Mouse (Mus musculus): ENCODE results near the gene Cblb. TPM values are rescaled to one million over a fixed set of nuclear protein-coding genes. Genes with fewer than 3 reads are reported as not detected.

The Cblb gene
- polyA plus RNA-seq, 1 experiment from 2014 or later, result 16.4 TPM

DNA sequence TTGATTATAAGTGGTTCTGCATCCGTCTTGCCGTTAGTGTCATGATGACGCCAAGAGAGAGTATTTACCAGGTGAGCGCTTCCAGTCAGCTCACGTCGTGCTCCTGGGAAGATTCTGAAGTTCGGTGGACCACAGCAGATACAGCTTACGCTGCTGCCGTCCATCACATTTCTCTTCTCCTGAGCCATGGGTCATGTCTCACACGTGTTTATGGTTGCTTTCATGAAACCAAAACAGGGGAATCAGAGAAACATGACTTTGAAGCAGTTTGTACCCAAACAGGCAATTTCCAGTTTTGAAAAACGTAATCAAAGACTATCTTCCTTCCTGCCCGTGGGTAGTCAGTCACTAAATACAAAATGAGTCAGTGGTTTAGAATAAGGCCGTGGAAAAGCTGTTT is 112.1 kb downstream of the Cblb start:
- H3K4me1 ChIP-seq, result no peaks in the 10 kb centered on the region
- no peak overlapping the region for H3K4me2 ChIP-seq
- no peak for ATAC-seq (ENCODE audit: insufficient number of reproducible peaks, insufficient read depth, low FRiP score, low TSS enrichment, low read depth)
- no peaks in the 10 kb centered on the region for H3K27me3 ChIP-seq
- H3K27ac ChIP-seq, result no peak overlapping the region
- H3K4me3 ChIP-seq, result no peak overlapping the region
- H3K9ac ChIP-seq, result no peak overlapping the region
- peaks cover 25% of the 10 kb centered on the region for H3K36me3 ChIP-seq
- no peaks in the 10 kb centered on the region for H3K9me3 ChIP-seq
- WGBS, result 90% methylated on average over 13 of the region's 13 CpGs

DNA sequence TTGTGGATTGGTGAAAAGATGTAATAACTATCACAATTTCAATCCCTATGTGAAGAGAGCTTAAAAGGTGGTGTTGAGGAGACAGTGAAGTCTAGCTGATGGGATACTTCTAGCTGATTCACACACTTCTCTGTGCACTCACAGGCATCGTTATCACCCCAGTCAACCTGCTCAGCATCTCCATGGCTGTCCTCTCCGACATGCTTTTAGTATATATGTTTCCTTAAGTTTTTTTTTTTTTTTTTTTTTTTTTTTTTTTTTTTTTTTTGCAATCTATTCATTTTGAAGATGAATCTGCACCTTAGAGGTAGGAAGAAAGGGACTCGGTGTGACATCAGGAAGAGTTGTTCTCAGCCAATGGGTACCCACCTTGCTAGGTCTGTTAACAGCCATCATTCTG is 112.8 kb downstream of the Cblb start:
- Histone ChIP-seq H3K9me3 (no peaks in the 10 kb centered on the region), H3K4me3 (no peak overlapping the region), H3K27ac (no peak overlapping the region), H3K36me3 (peaks cover 30% of the 10 kb centered on the region), H3K9ac (no peak overlapping the region), H3K4me2 (no peak overlapping the region), H3K27me3 (no peaks in the 10 kb centered on the region), H3K4me1 (no peaks in the 10 kb centered on the region)
- 95% methylated on average over 3 of the region's 3 CpGs for WGBS
- no peak for ATAC-seq (ENCODE audit: insufficient number of reproducible peaks, insufficient read depth, low FRiP score, low TSS enrichment, low read depth)

DNA sequence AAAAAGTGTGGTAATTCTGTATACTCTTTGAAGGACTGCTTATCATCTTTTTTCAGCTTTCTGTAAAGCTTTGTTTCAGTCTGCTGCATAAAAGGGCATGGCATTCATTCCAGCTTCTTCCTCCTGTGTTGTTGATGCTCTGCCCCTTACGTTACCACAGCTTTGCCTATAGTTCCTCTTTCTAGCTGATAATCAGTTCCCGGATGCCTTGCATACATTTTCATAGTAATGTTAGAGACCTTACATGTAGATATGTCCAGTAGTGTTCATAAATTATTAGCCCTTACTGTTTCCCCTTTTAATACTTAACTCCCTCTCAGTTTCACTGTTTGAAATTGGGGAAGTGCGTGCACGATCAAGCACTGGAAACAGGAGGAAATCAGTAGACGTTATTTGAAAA is 113.8 kb downstream of the Cblb start:
- Histone ChIP-seq H3K4me1 (no peaks in the 10 kb centered on the region), H3K27ac (no peak overlapping the region), H3K9me3 (no peaks in the 10 kb centered on the region), H3K4me3 (no peak overlapping the region), H3K9ac (no peak overlapping the region), H3K36me3 (peaks cover 30% of the 10 kb centered on the region), H3K4me2 (no peak overlapping the region), H3K27me3 (no peaks in the 10 kb centered on the region)
- no peak for ATAC-seq (ENCODE audit: insufficient number of reproducible peaks, insufficient read depth, low FRiP score, low TSS enrichment, low read depth)
- WGBS, result 92% methylated on average over 5 of the region's 5 CpGs

DNA sequence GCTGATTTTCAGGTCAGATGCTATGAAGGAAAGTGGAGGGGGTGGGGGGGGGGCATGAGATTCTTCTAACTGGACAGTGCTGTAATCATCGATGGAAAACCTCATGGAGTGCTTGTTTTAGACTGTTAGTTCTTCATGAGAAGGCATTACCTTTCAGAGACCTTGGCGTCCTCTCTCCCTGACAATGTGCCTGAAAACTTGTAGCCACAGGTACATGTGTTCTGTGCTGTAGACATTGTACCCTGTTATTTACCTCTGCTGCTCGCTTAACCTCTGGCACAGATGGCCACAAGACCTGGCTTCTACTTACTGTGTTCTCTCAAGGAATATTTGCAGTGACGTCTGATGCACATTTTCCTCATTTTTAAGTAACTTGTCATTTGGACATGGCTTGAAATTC is 114.5 kb downstream of the Cblb start:
- Histone ChIP-seq H3K27me3 (no peaks in the 10 kb centered on the region), H3K36me3 (peaks cover 30% of the 10 kb centered on the region), H3K27ac (no peak overlapping the region; the same call in 1 of the 2 replicates), H3K4me1 (no peaks in the 10 kb centered on the region), H3K4me2 (no peak overlapping the region), H3K9me3 (no peaks in the 10 kb centered on the region), H3K4me3 (no peak overlapping the region), H3K9ac (no peak overlapping the region)
- WGBS, result 76% methylated on average over 4 of the region's 4 CpGs
- ATAC-seq (ENCODE audit: insufficient number of reproducible peaks, insufficient read depth, low FRiP score, low TSS enrichment, low read depth), result no peak

DNA sequence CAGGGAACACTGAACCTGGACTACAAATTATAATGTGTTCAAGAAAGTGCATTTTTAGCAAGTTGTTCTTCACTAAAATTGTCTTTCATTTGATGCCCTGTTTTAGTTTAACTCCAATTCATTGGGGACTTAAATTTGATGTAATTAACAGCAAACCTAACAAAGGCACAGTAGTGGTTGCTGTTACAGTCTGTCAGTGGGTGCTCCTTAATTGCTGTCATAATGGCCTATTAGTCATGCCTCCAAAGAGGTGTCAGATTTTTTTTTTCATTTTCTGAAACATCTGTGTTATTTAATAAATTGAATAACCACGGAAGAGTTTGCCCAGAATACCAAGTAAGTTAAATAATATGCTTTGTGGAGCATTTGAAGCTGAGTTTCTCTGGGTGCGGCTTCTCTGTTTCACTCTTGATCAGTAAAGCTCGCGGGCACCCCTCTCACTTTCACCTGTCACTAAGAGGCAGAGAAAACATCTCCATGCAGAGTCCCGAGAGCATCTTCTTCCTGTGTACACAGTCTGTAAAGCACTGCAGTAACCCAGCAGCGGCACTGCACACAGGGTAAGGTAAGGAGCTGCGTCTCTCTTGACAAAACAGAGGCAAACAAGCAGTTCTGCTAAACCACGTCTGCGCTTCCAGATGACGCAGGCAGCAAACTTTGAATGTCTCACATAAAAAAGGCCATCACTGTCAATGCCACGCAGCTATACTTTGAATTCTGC is 116.1 kb downstream of the Cblb start:
- Histone ChIP-seq H3K9me3 (no peaks in the 10 kb centered on the region), H3K4me2 (no peak overlapping the region), H3K27ac (no peak overlapping the region), H3K9ac (no peak overlapping the region), H3K4me3 (no peak overlapping the region), H3K4me1 (no peaks in the 10 kb centered on the region), H3K36me3 (peaks cover 27% of the 10 kb centered on the region), H3K27me3 (no peaks in the 10 kb centered on the region)
- 82% methylated on average over 11 of the region's 11 CpGs for WGBS
- ATAC-seq (ENCODE audit: insufficient number of reproducible peaks, insufficient read depth, low FRiP score, low TSS enrichment, low read depth), result no peak

DNA sequence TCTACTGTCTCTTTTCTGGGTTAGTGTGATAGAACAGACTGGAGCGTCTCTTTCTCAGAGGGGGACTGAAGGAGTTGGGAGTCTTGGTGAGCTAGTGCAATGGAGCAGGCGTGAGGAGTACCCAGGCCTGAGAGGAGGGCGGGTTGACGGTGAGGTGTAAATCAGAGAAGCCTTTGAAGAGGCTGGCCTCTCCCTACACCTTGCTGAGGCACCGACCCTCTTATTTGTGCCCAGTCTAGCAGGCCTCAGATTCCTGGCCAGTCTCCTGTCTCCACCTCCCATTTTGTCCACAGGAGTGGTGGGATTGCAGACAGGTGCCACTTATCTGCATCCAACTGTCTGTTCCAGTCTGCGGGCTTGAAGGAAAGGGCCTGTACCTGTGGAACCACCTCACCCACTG is 117.0 kb downstream of the Cblb start:
- Histone ChIP-seq H3K36me3 (peaks cover 29% of the 10 kb centered on the region), H3K4me2 (no peak overlapping the region), H3K9ac (no peak overlapping the region), H3K27me3 (no peaks in the 10 kb centered on the region), H3K27ac (no peak overlapping the region), H3K9me3 (no peaks in the 10 kb centered on the region), H3K4me3 (no peak overlapping the region), H3K4me1 (no peaks in the 10 kb centered on the region)
- no peak for ATAC-seq (ENCODE audit: insufficient number of reproducible peaks, insufficient read depth, low FRiP score, low TSS enrichment, low read depth)
- WGBS, result 91% methylated on average over 6 of the region's 6 CpGs

DNA sequence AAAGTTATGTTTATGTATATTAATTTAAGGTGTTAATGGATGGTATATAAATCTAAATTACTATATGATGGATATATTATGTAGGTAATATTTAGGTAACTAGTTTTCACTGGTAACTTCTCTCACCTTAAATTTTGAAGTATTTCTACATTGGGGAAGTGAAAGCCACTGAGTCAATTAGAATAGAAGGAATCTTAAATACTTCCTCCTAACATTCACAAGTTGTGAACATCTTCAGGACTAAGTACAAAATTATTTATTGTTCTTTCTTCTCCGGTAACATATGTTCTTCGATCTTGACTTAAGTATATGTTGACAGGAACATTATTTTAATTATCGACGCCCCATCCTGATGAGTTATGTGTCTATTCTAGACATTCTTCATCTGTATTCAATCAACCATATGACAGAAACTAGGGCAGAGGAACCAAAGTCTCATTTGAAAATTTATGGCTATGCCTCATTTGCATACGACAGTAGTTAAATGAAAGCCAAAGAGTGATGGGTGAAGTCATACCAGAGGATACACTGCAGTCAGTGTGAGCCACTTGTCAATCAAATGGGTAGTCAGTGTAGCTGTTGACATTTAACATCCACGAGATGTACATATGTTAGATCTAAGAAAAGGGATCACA is 118.2 kb downstream of the Cblb start:
- peaks cover 32% of the 10 kb centered on the region for H3K36me3 ChIP-seq

DNA sequence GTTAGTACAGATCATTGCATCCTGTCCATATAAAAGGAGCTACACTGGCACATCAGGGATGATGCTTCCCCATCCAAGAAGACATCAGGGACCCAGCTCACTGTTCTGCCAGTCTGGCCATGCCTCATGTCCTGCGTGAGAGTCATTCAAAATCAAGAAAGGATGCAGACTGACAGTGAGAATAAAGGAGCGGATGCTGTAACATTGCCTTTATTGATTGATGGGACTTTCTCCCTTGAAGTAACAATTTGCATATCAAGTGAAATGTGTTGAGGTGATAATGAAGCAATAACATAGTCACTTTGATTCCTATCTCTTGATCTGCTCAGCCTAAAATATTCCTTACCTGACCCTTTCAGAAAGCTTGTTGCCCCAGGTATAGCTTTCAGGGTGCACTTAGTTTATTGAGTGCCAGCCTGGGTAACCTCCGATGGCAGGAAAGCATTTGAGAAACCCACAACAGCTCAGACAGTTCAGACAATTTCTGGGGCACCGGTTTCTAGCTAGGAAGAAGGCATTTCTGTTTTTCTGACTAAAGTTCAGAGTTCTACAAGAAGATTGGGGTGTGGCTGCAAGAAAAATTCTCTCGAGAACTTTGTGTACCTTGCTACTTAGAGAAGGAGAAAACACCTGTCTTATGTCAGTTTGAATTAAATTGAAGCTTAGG is 124.1 kb downstream of the Cblb start:
- Histone ChIP-seq H3K36me3 (peaks cover 41% of the 10 kb centered on the region), H3K27me3 (no peaks in the 10 kb centered on the region), H3K4me1 (no peaks in the 10 kb centered on the region), H3K27ac (no peak overlapping the region), H3K9ac (no peak overlapping the region), H3K4me3 (no peak overlapping the region), H3K9me3 (no peaks in the 10 kb centered on the region), H3K4me2 (no peak overlapping the region)
- WGBS, result 90% methylated on average over 5 of the region's 5 CpGs
- ATAC-seq (ENCODE audit: insufficient number of reproducible peaks, insufficient read depth, low FRiP score, low TSS enrichment, low read depth), result no peak

More for the DNA sequence above, 118.2 kb downstream of the Cblb start:
- WGBS, result 83% methylated on average over 6 of the region's 6 CpGs
- Histone ChIP-seq H3K27ac (no peak overlapping the region), H3K4me3 (no peak overlapping the region), H3K4me1 (no peaks in the 10 kb centered on the region), H3K4me2 (no peak overlapping the region), H3K9ac (no peak overlapping the region), H3K9me3 (no peaks in the 10 kb centered on the region), H3K27me3 (no peaks in the 10 kb centered on the region)
- no peak for ATAC-seq (ENCODE audit: insufficient number of reproducible peaks, insufficient read depth, low FRiP score, low TSS enrichment, low read depth)

DNA sequence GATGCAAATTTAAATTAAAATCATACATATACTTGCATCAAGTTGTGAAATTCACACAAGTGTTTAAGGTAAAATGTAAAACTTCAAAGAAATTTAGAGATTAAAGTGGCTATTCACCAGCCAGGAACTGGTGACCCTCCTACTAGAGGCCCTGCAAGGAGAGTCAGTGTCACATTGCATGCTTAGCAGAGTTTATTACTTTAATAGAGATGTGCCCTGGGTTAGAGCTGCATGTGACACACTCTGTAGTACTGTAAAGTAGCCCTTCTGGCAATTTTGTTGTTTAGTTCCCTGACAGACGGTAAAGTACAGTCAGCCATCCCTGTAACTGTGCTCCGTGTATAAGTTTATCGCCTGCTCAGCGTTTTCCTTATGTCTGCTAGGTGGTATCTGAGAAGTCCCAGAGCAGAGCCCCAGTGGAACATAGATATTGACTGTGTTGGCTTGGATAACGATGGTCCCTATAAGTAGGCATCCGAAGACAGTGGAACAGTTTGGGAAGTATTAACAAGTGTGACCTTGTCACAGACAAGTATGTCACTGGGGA is 129.0 kb downstream of the Cblb start:
- H3K4me3 ChIP-seq, result no peak overlapping the region
- H3K27ac ChIP-seq, result no peak overlapping the region
- no peaks in the 10 kb centered on the region for H3K27me3 ChIP-seq
- 84% methylated on average over 6 of the region's 6 CpGs for WGBS
- H3K9ac ChIP-seq, result no peak overlapping the region
- no peaks in the 10 kb centered on the region for H3K4me1 ChIP-seq
- ATAC-seq (ENCODE audit: insufficient number of reproducible peaks, insufficient read depth, low FRiP score, low TSS enrichment, low read depth), result no peak
- H3K36me3 ChIP-seq, result peaks cover 26% of the 10 kb centered on the region
- no peak overlapping the region for H3K4me2 ChIP-seq
- H3K9me3 ChIP-seq, result no peaks in the 10 kb centered on the region

DNA sequence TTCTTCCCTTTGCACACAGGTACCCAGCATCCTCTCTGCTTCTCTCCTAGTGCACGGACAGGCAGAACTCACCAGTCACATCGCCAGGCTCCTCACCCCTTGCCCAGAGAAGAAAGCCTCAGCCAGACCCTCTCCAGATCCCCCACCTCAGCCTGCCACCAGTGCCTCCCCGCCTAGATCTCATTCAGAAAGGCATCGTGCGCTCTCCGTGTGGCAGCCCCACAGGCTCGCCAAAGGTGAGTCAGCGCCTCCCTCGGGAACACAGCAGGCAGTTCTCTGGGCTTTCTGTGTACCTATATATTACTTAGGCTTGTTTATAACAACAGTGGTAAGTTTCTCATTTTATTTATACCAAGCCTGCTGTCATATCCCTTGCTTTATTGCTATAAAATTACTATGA is 133.2 kb downstream of the Cblb start:
- Histone ChIP-seq H3K4me2 (no peak overlapping the region), H3K9ac (no peak overlapping the region), H3K9me3 (no peaks in the 10 kb centered on the region), H3K27ac (no peak overlapping the region), H3K27me3 (no peaks in the 10 kb centered on the region), H3K4me1 (no peaks in the 10 kb centered on the region), H3K4me3 (no peak overlapping the region), H3K36me3 (peaks cover 38% of the 10 kb centered on the region)
- ATAC-seq (ENCODE audit: insufficient number of reproducible peaks, insufficient read depth, low FRiP score, low TSS enrichment, low read depth), result no peak
- WGBS, result 89% methylated on average over 9 of the region's 9 CpGs

DNA sequence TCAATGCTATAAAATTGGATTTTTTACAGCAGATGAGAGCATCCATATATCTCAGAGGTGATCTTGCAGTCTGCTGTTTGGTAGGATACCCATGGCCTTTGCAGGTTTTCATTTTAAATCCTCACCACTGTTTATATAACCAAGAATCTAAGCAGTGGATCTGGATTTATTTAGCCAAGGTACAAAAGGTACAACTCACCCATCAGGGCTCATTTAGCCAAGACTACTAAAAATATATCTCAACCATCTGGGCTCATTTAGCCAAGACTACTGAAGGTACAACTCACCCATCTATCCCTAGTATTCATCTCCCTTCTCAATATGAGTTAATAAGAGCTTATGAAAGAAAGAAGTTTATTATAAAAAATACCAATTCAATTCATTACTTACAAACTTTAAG is 142.2 kb downstream of the Cblb start:
- no peak for ATAC-seq (ENCODE audit: insufficient number of reproducible peaks, insufficient read depth, low FRiP score, low TSS enrichment, low read depth)
- no peaks in the 10 kb centered on the region for H3K4me1 ChIP-seq
- no peak overlapping the region for H3K9ac ChIP-seq
- no peak overlapping the region for H3K4me3 ChIP-seq
- no peaks in the 10 kb centered on the region for H3K27me3 ChIP-seq
- H3K4me2 ChIP-seq, result no peak overlapping the region
- H3K27ac ChIP-seq, result no peak overlapping the region
- no peaks in the 10 kb centered on the region for H3K9me3 ChIP-seq
- peaks cover 23% of the 10 kb centered on the region for H3K36me3 ChIP-seq

DNA sequence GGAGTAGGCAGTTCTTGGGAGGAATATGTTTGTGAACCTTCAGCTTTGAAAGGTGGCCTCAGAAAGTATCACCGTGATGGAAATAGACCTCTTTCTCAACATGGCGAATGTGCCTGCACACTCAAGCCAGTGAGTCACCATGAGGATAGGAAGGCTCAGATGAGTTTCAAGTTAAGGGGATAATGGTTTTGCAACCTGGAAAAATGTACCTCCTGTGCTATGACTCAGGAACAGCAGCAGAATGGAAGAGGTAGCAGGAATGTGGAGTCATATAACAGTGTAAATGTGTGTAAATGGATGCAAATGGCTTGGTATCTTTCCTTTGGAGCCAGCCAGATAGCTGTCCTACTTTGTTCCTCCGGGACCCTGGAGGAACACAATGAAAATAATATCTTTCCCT is 148.8 kb downstream of the Cblb start:
- Histone ChIP-seq H3K9ac (no peak overlapping the region), H3K27me3 (no peaks in the 10 kb centered on the region), H3K4me2 (no peak overlapping the region), H3K9me3 (no peaks in the 10 kb centered on the region), H3K4me1 (no peaks in the 10 kb centered on the region), H3K36me3 (peaks cover 13% of the 10 kb centered on the region), H3K27ac (no peak overlapping the region), H3K4me3 (no peak overlapping the region)
- ATAC-seq (ENCODE audit: insufficient number of reproducible peaks, insufficient read depth, low FRiP score, low TSS enrichment, low read depth), result no peak
- WGBS, result 94% methylated on average over 3 of the region's 3 CpGs
